Mouse (Mus musculus) mature B cell (primary cell): ENCODE measurements around the gene Gdnf.

ENCODE experiments used
- in situ Hi-C: fragments of 300-500 bp; cut with MboI; formaldehyde crosslinking; loops from 2 replicates; pipeline ENCODE4 v1.14.3; 2019

Gdnf gene

GRCm38 (mm10) chr15:7862890-7863289, 52.2 kb downstream of the Gdnf start:
- in situ Hi-C loops, result no loop called here

GRCm38 (mm10) chr15:7863328-7863727, 52.7 kb downstream of the Gdnf start:
- in situ Hi-C loops, result no loop called here

GRCm38 (mm10) chr15:7865305-7865704, 54.7 kb downstream of the Gdnf start:
- in situ Hi-C loops, result no loop called here

- in situ Hi-C loops, result no loop called here
Measured at GRCm38 (mm10) chr15:7872473-7872872, 61.8 kb downstream of the Gdnf start.

GRCm38 (mm10) chr15:7875879-7876278, 65.2 kb downstream of the Gdnf start:
- in situ Hi-C loops, result no loop called here

- in situ Hi-C loops, result no loop called here
Measured at GRCm38 (mm10) chr15:7877560-7878467, 67.2 kb downstream of the Gdnf start.

- in situ Hi-C loops, result no loop called here
Measured at GRCm38 (mm10) chr15:7878861-7879260, 68.2 kb downstream of the Gdnf start.

- in situ Hi-C loops, result no loop called here
Measured at GRCm38 (mm10) chr15:7879956-7880355, 69.3 kb downstream of the Gdnf start.

GRCm38 (mm10) chr15:7884181-7884580, 73.5 kb downstream of the Gdnf start:
- in situ Hi-C loops, result no loop called here

GRCm38 (mm10) chr15:7885106-7885505, 74.5 kb downstream of the Gdnf start:
- in situ Hi-C loops, result no loop called here

GRCm38 (mm10) chr15:7886591-7886990, 75.9 kb downstream of the Gdnf start:
- in situ Hi-C loops, result no loop called here
